Comparison of ENCODE assay signal across 27 mouse cellular contexts in the genomic region with DNA sequence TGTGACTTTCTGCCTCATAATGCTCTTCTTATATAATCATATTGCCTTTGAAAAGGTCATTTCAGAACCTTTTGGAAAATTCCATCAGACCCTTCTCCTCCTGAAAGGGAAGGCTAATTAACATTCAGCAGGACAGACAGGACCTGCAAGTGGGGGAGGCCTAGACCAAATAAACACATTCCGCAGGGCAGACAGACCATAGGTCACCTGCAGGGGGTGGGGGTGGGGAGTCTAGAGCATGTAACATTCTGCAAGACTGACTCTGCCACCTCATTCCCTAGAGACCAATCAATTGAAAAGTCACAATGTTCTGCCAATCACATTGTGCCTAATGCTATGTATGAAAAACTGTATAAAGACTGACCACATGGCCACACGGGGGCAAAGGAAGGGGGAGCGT.
DNase-seq lines count a peak whose midpoint lies in the region; ATAC-seq and TF ChIP-seq lines count a peak whose summit lies in the region.
"Had no signal": no experiment of that assay in that cellular context is flagged by ENCODE, and none has a peak within 500 bp of the region (broad histone marks: within the 10 kb centered on the region; RNA-seq: fewer than 3 reads in every experiment).

No protein-coding gene starts in this region.

- ATAC-seq in liver, embryonic 14.5 days (ENCODE audit: insufficient read depth): peak; percentile 35; the same call in 1 of the 2 replicates
- ATAC-seq: activated CD4-positive, CD25-positive, alpha-beta regulatory T cell, adult 4 months; forebrain, postnatal 0 days; intestine, embryonic 15.5 days had no signal

- DNase-seq in kidney, adult 9 months: peak; percentile 8
- DNase-seq in kidney, postnatal 14 days: no peak
- DNase-seq in embryo, embryonic 10 days (ENCODE audit: low spot score): peak; percentile 8
- peak; percentile 7 for DNase-seq in embryo, embryonic 9.5 days (ENCODE audit: extremely low spot score)
- no peak for DNase-seq in liver, embryonic 14.5 days (ENCODE audit: low read depth in 3 of 3, low spot score in 3 of 3)
- DNase-seq in adrenal gland, adult 8-10 months: no peak
- DNase-seq in cerebellum, adult 9-11 months: no peak
- DNase-seq in B cell, adult 2 months: no peak
- DNase-seq: adrenal gland, postnatal 10 days; cerebellum, adult 18-20 months; cerebellum, postnatal 25 days; forebrain, postnatal 0 days; gastrocnemius, postnatal 36 days; heart, adult 2 months; heart, postnatal 14 days; kidney, postnatal 10 days; left cerebral cortex, postnatal 4 days; lung, adult 2 months; right cerebral cortex, adult 18-20 months; right cerebral cortex, postnatal 4 days; thymus, postnatal 36 days had no signal

- TF ChIP-seq EP300 in liver, embryonic 14.5 days (IDR thresholded peaks at IDR 0.05; ENCODE audit: low read depth): no peak

- H3K9me3 ChIP-seq in liver, embryonic 14.5 days (ENCODE audit: control insufficient read depth, low read length): no peaks in the 10 kb centered on the region
- H3K9me3 ChIP-seq: forebrain, embryonic 10.5 days; heart, embryonic 13.5 days; hindbrain, embryonic 15.5 days; intestine, embryonic 15.5 days; neural tube, embryonic 15.5 days had no signal

- no peak overlapping the region for H3K9ac ChIP-seq in liver, embryonic 14.5 days (replicated peaks)
- H3K9ac ChIP-seq: forebrain, postnatal 0 days; heart, embryonic 13.5 days; hindbrain, embryonic 15.5 days; intestine, embryonic 15.5 days; neural tube, embryonic 15.5 days had no signal

- H3K4me3 ChIP-seq in liver, embryonic 14.5 days (ENCODE audit: insufficient read depth in 1 of 2, low read depth in 2 of 2, low read length in 2 of 2): no peak overlapping the region
- H3K4me3 ChIP-seq: forebrain, embryonic 10.5 days; heart, adult 2 months; heart, embryonic 13.5 days; hindbrain, embryonic 15.5 days; intestine, embryonic 15.5 days; neural tube, embryonic 15.5 days had no signal

- no peak overlapping the region for H3K27ac ChIP-seq in liver, embryonic 14.5 days
- H3K27ac ChIP-seq: forebrain, embryonic 10.5 days; heart, adult 2 months; heart, embryonic 13.5 days; hindbrain, embryonic 15.5 days; intestine, embryonic 15.5 days; neural tube, embryonic 15.5 days had no signal

- H3K27me3 ChIP-seq in liver, embryonic 14.5 days (ENCODE audit: control insufficient read depth, insufficient read depth, low read length): no peaks in the 10 kb centered on the region
- H3K27me3 ChIP-seq: heart, embryonic 13.5 days; hindbrain, embryonic 15.5 days; intestine, embryonic 15.5 days; neural tube, embryonic 15.5 days had no signal

- no peak for TF ChIP-seq CTCF in liver, embryonic 14.5 days (IDR thresholded peaks at IDR 0.05; ENCODE audit: low read depth)

- WGBS in liver, embryonic 14.5 days (ENCODE audit: insufficient replicate concordance): 57% methylated on average over 3 of the region's 3 CpGs

- no peak overlapping the region for H3K4me2 ChIP-seq in liver, embryonic 14.5 days (ENCODE audit: low read depth)
- H3K4me2 ChIP-seq: heart, embryonic 13.5 days; hindbrain, embryonic 15.5 days; intestine, embryonic 15.5 days; neural tube, embryonic 15.5 days had no signal

- H3K4me1 ChIP-seq in liver, embryonic 14.5 days (replicated peaks; ENCODE audit: control insufficient read depth in 2 of 2, insufficient read depth in 2 of 2, low read length in 1 of 2): no peaks in the 10 kb centered on the region
- H3K4me1 ChIP-seq: heart, embryonic 13.5 days; hindbrain, embryonic 15.5 days; intestine, embryonic 15.5 days; neural tube, embryonic 15.5 days had no signal

- H3K36me3 ChIP-seq in liver, embryonic 14.5 days (replicated peaks; ENCODE audit: control insufficient read depth, insufficient read depth, low read depth): no peaks in the 10 kb centered on the region
- H3K36me3 ChIP-seq: forebrain, embryonic 10.5 days; heart, embryonic 13.5 days; hindbrain, embryonic 15.5 days; intestine, embryonic 15.5 days; neural tube, embryonic 15.5 days had no signal

Comparison
In these comparisons a context has a peak if more than half of its experiments do, and no peak if none do; other contexts are left out.
1. DNase-seq: peak in kidney, adult 9 months (single experiment), embryo, embryonic 10 days (single experiment) and embryo, embryonic 9.5 days (single experiment); none in kidney, postnatal 14 days (single experiment), liver, embryonic 14.5 days (0 of 3), adrenal gland, adult 8-10 months (single experiment), cerebellum, adult 9-11 months (single experiment) and B cell, adult 2 months (0 of 2).